Mouse (Mus musculus): Measurements from ENCODE around the gene Slc30a7.

DNA sequence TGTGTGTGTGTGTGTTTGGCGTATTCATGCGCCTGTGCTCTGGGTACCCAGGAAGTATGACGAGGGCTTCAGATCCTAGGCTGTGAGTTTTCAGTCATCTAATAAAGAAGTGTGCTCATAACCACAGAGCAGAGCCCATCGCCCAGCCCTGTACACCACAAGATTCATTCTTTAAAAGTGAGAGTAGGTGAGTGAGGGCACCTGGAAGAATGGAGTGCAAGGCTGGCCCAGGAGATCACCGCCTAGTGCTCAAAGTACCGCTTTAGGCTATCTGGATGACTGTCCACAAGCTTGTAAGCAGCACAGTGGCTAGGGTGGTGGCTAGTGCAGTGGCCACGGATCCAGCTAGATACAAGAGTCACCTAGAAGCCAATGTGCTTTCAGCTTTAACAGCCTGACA is 50.0 kb downstream of the Slc30a7 start:
- TF ChIP-seq CHD2 (IDR thresholded peaks at IDR 0.05; ENCODE audit: low read depth, low read length): no peak
- TF ChIP-seq HCFC1 (IDR thresholded peaks at IDR 0.05; ENCODE audit: borderline replicate concordance, insufficient read depth, low read length): no peak
- TF ChIP-seq MAFK (IDR thresholded peaks at IDR 0.05; ENCODE audit: insufficient read depth, low read depth, low read length): no peak
- no peak for TF ChIP-seq ZC3H11A (IDR thresholded peaks at IDR 0.05; ENCODE audit: borderline replicate concordance, low read depth, low read length)

Data from ES-E14 (cell line).